In the genomic region with DNA sequence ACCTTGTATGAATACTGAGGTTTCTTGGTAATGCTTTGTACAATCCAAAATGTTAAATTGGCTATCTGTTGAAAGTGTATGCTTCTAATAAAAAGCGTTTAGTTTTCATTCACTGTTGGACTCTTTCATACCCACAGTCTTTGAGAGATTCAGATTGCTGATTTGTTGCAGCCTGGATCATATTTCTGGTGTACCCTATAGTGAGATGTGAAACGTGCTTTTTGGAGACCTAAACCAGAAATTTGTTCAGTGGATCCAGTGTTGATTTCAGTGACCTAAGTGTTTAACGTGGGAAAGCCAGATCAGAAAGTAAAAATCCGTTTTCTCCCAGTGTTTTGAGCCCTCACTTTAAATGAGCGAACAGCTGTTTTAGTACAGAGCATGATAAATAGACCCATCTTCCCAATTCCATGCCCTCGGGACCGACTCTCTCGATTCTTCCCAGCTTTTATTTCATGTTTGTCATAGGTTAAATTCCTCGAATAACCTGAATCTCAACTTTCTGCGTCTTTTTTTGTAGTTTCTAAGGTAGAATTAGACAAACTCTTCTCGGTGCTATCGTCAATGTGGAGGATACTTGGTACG, we compare ENCODE assay signal across 8 mouse cellular contexts. TPM values are rescaled to one million over a fixed set of nuclear protein-coding genes. Genes with fewer than 3 reads are reported as not detected.
DNase-seq lines count a peak whose midpoint lies in the region; ATAC-seq and TF ChIP-seq lines count a peak whose summit lies in the region.

No protein-coding gene starts in this region.

- H3K4me3 ChIP-seq in heart, embryonic 12.5 days, result peak overlapping the region; percentile 68
- H3K4me3 ChIP-seq in MEL (ENCODE audit: control insufficient read depth in 1 of 2, insufficient read depth in 1 of 2, low read depth in 2 of 2, low read length in 2 of 2), result peak overlapping the region; percentile 67 to 70
- peak overlapping the region; percentile 74 for H3K4me3 ChIP-seq in heart, embryonic 16.5 days (ENCODE audit: low read length)
- peak overlapping the region; percentile 52 for H3K4me3 ChIP-seq in midbrain, embryonic 11.5 days (ENCODE audit: low read depth, low read length)

- H3K27ac ChIP-seq in heart, embryonic 12.5 days (ENCODE audit: poor library complexity, severe bottlenecking), result peak overlapping the region; percentile 100
- peak overlapping the region; percentile 99 for H3K27ac ChIP-seq in MEL (ENCODE audit: control insufficient read depth, low read depth, low read length)
- H3K27ac ChIP-seq in heart, embryonic 16.5 days (ENCODE audit: low read length), result peak overlapping the region; percentile 99
- peak overlapping the region; percentile 98 for H3K27ac ChIP-seq in midbrain, embryonic 11.5 days (ENCODE audit: low read depth, low read length)

- H3K9ac ChIP-seq in heart, embryonic 12.5 days, result peak overlapping the region; percentile 96
- H3K9ac ChIP-seq in MEL (ENCODE audit: control insufficient read depth, low read depth, low read length, poor library complexity, severe bottlenecking), result peak overlapping the region; percentile 85
- H3K9ac ChIP-seq in heart, embryonic 16.5 days (ENCODE audit: low read length), result peak overlapping the region; percentile 92
- peak overlapping the region; percentile 81 for H3K9ac ChIP-seq in midbrain, embryonic 11.5 days (ENCODE audit: low read length)

- peak overlapping the region; percentile 96 for H3K4me2 ChIP-seq in heart, embryonic 12.5 days
- peak overlapping the region; percentile 95 for H3K4me2 ChIP-seq in heart, embryonic 16.5 days (ENCODE audit: low read depth, low read length)
- peak overlapping the region; percentile 93 for H3K4me2 ChIP-seq in midbrain, embryonic 11.5 days

- no peak for TF ChIP-seq POLR2A in MEL (IDR thresholded peaks at IDR 0.05; ENCODE audit: control insufficient read depth in 1 of 2, insufficient read depth in 1 of 2, low read depth in 1 of 2, low read length in 2 of 2, poor library complexity in 1 of 2)

- H3K27me3 ChIP-seq in heart, embryonic 12.5 days (replicated peaks), result no peaks in the 10 kb centered on the region
- H3K27me3 ChIP-seq in MEL (ENCODE audit: control insufficient read depth in 1 of 2, insufficient read depth in 2 of 2, low read length in 2 of 2), result no peaks in the 10 kb centered on the region
- H3K27me3 ChIP-seq in heart, embryonic 16.5 days (ENCODE audit: control insufficient read depth, insufficient read depth, low read length), result no peaks in the 10 kb centered on the region
- H3K27me3 ChIP-seq in midbrain, embryonic 11.5 days (ENCODE audit: control insufficient read depth, insufficient read depth, low read length), result no peaks in the 10 kb centered on the region

- no peaks in the 10 kb centered on the region for H3K9me3 ChIP-seq in heart, embryonic 12.5 days (replicated peaks)
- no peaks in the 10 kb centered on the region for H3K9me3 ChIP-seq in MEL (replicated peaks; ENCODE audit: insufficient read depth, low read length)
- H3K9me3 ChIP-seq in heart, embryonic 16.5 days (replicated peaks; ENCODE audit: control insufficient read depth, low read length), result no peaks in the 10 kb centered on the region
- H3K9me3 ChIP-seq in midbrain, embryonic 11.5 days (ENCODE audit: control insufficient read depth, low read length), result no peaks in the 10 kb centered on the region

- no peak for TF ChIP-seq CTCF in MEL (IDR thresholded peaks at IDR 0.05 in 2 of 3, conservative IDR thresholded peaks at IDR 0.05 in 1 of 3; ENCODE audit: control insufficient read depth in 1 of 3, insufficient read depth in 1 of 3, low read depth in 2 of 3, low read length in 3 of 3, poor library complexity in 1 of 3, severe bottlenecking in 1 of 3)

- no peak for ATAC-seq in heart, embryonic 12.5 days (ENCODE audit: insufficient number of reproducible peaks, low FRiP score)
- ATAC-seq in heart, embryonic 16.5 days (replicated peaks; ENCODE audit: extremely low read depth, insufficient read depth, low FRiP score), result no peak
- no peak for ATAC-seq in midbrain, embryonic 11.5 days (ENCODE audit: low FRiP score)

- 31% methylated on average over 13 of the region's 13 CpGs for WGBS in heart, embryonic 12.5 days
- 28% methylated on average over 13 of the region's 13 CpGs for WGBS in heart, embryonic 16.5 days
- WGBS in midbrain, embryonic 11.5 days, result 36% methylated on average over 13 of the region's 13 CpGs

- H3K36me3 ChIP-seq in heart, embryonic 12.5 days, result no peaks in the 10 kb centered on the region
- peaks cover 0 to 22% of the 10 kb centered on the region in 2 experiments; a peak in 2 of 4 replicates for H3K36me3 ChIP-seq in MEL (ENCODE audit: control insufficient read depth in 1 of 2, insufficient read depth in 2 of 2, low read length in 2 of 2)
- H3K36me3 ChIP-seq in heart, embryonic 16.5 days (ENCODE audit: control insufficient read depth, insufficient read depth), result no peaks in the 10 kb centered on the region
- H3K36me3 ChIP-seq in midbrain, embryonic 11.5 days (ENCODE audit: control insufficient read depth, insufficient read depth, low read length), result no peaks in the 10 kb centered on the region

- H3K4me1 ChIP-seq in heart, embryonic 12.5 days (replicated peaks), result peaks cover 7% of the 10 kb centered on the region
- 0 out of 4 replicates have a peak, but pooled peaks cover 3% of the 10 kb centered on the region in 2 experiments for H3K4me1 ChIP-seq in MEL (ENCODE audit: control insufficient read depth in 1 of 2, insufficient read depth in 2 of 2, low read length in 2 of 2)
- H3K4me1 ChIP-seq in heart, embryonic 16.5 days (ENCODE audit: control insufficient read depth, insufficient read depth, low read length), result peaks cover 18% of the 10 kb centered on the region
- peaks cover 13% of the 10 kb centered on the region for H3K4me1 ChIP-seq in midbrain, embryonic 11.5 days (ENCODE audit: control insufficient read depth, insufficient read depth, low read length)

- DNase-seq in heart, adult 9 months (ENCODE audit: low spot score in 2 of 2), result no peak
- DNase-seq in MEL (ENCODE audit: low read depth, low spot score) (no peak), MN1 (ENCODE audit: low spot score) (no peak)
- DNase-seq in midbrain, embryonic 11.5 days (ENCODE audit: low spot score, missing footprints), result peak; percentile 90
- DNase-seq in urinary bladder, adult 2 months (ENCODE audit: low spot score), result no peak
- no peak for DNase-seq in right cerebral cortex, postnatal 25 days

- peaks cover 1% of the 10 kb centered on the region; the same call in 1 of the 2 replicates for H3K79me2 ChIP-seq in MEL (ENCODE audit: control insufficient read depth, insufficient read depth, low read length, poor library complexity)

- TF ChIP-seq EP300 in MEL (IDR thresholded peaks at IDR 0.05; ENCODE audit: low read depth in 1 of 2, low read length in 2 of 2), result no peak

- TF ChIP-seq RAD21 in MEL (IDR thresholded peaks at IDR 0.05; ENCODE audit: low read depth, low read length), result no peak

TF ChIP-seq in MEL, 35 proteins besides CTCF, POLR2A, EP300 and RAD21 (continues in another document):
- TF ChIP-seq MAFK (IDR thresholded peaks at IDR 0.05; ENCODE audit: borderline replicate concordance, low read depth, low read length), result no peak

RNA-seq across cellular contexts. Expression of a gene that starts 1.7 kb away (rescaled TPM):
- 36.5 and 41.9 TPM in 2 replicates for polyA plus RNA-seq in heart, embryonic 12.5 days (2016; fragmentation: Nextera tagmentation; extraction: Ambion mirVana)
- 348 and 479 TPM in 2 replicates for total RNA-seq in MEL (2012; rRNA removed)
- 1 to 10 TPM in 1 of 2 experiments, not detected in 1; 3.8 TPM for polyA plus RNA-seq in MEL (2012; ENCODE audit: insufficient read depth in 1 of 2, insufficient read length in 2 of 2, low read depth in 1 of 2, low replicate concordance in 2 of 2, missing spikeins in 1 of 2)
- polyA plus RNA-seq in heart, embryonic 16.5 days (2015; fragmentation: Nextera tagmentation; extraction: Ambion mirVana), result 38.0 and 38.5 TPM in 2 replicates
- 13.5 and 14.0 TPM in 2 replicates for polyA plus RNA-seq in midbrain, embryonic 11.5 days (2014; fragmentation: Nextera tagmentation; extraction: Ambion mirVana)
- polyA plus RNA-seq in urinary bladder, adult 2 months (2012; rRNA removed), result 125 and 170 TPM in 2 replicates

RNA-seq across cellular contexts. Expression of a gene that starts 5.1 kb away (rescaled TPM):
- 3.0 and 5.1 TPM in 2 replicates for polyA plus RNA-seq in heart, embryonic 12.5 days (2016; fragmentation: Nextera tagmentation; extraction: Ambion mirVana)
- 1,651 and 2,239 TPM in 2 replicates for total RNA-seq in MEL (2012; rRNA removed)
- 1 to 10 TPM in 1 of 2 experiments, not detected in 1; 1.7 TPM for polyA plus RNA-seq in MEL (2012; ENCODE audit: insufficient read depth in 1 of 2, insufficient read length in 2 of 2, low read depth in 1 of 2, low replicate concordance in 2 of 2, missing spikeins in 1 of 2)
- 3.0 and 3.8 TPM in 2 replicates for polyA plus RNA-seq in heart, embryonic 16.5 days (2015; fragmentation: Nextera tagmentation; extraction: Ambion mirVana)
- 8.6 and 9.2 TPM in 2 replicates for polyA plus RNA-seq in midbrain, embryonic 11.5 days (2014; fragmentation: Nextera tagmentation; extraction: Ambion mirVana)
- polyA plus RNA-seq in urinary bladder, adult 2 months (2012; rRNA removed), result 0.48 and 0.84 TPM in 2 replicates

RNA-seq across cellular contexts. Expression of a gene that starts 6.2 kb away (rescaled TPM):
- polyA plus RNA-seq in heart, embryonic 12.5 days (2016; fragmentation: Nextera tagmentation; extraction: Ambion mirVana), result 0.88 and 1.4 TPM in 2 replicates
- total RNA-seq in MEL (2012; rRNA removed), result 2,278 and 3,150 TPM in 2 replicates
- polyA plus RNA-seq in MEL (2012; ENCODE audit: insufficient read depth in 1 of 2, insufficient read length in 2 of 2, low read depth in 1 of 2, low replicate concordance in 2 of 2, missing spikeins in 1 of 2), result 1 to 10 TPM in 1 of 2 experiments, not detected in 1; 3.2 TPM
- polyA plus RNA-seq in heart, embryonic 16.5 days (2015; fragmentation: Nextera tagmentation; extraction: Ambion mirVana), result 0.98 and 2.2 TPM in 2 replicates
- polyA plus RNA-seq in midbrain, embryonic 11.5 days (2014; fragmentation: Nextera tagmentation; extraction: Ambion mirVana), result 2.1 and 2.4 TPM in 2 replicates
- 0.43 and 0.49 TPM in 2 replicates for polyA plus RNA-seq in urinary bladder, adult 2 months (2012; rRNA removed)

RNA-seq across cellular contexts. Expression of a gene that starts 10.6 kb away (rescaled TPM):
- polyA plus RNA-seq in heart, embryonic 12.5 days (2016; fragmentation: Nextera tagmentation; extraction: Ambion mirVana), result 16.7 and 20.9 TPM in 2 replicates
- 2,219 and 2,780 TPM in 2 replicates for total RNA-seq in MEL (2012; rRNA removed)
- polyA plus RNA-seq in MEL (2012; ENCODE audit: insufficient read depth in 1 of 2, insufficient read length in 2 of 2, low read depth in 1 of 2, low replicate concordance in 2 of 2, missing spikeins in 1 of 2), result 1 to 10 TPM in 1 of 2 experiments, not detected in 1; 8.0 TPM
- 17.0 and 20.0 TPM in 2 replicates for polyA plus RNA-seq in heart, embryonic 16.5 days (2015; fragmentation: Nextera tagmentation; extraction: Ambion mirVana)
- 42.8 and 57.5 TPM in 2 replicates for polyA plus RNA-seq in midbrain, embryonic 11.5 days (2014; fragmentation: Nextera tagmentation; extraction: Ambion mirVana)
- polyA plus RNA-seq in urinary bladder, adult 2 months (2012; rRNA removed), result 0.60 TPM in 1 of 2 replicates, not detected in the other

RNA-seq across cellular contexts. Expression of a gene that starts 11.7 kb away (rescaled TPM):
- polyA plus RNA-seq in heart, embryonic 12.5 days (2016; fragmentation: Nextera tagmentation; extraction: Ambion mirVana), result 3.4 and 3.5 TPM in 2 replicates
- 1,725 and 2,102 TPM in 2 replicates for total RNA-seq in MEL (2012; rRNA removed)
- polyA plus RNA-seq in MEL (2012; ENCODE audit: insufficient read depth in 1 of 2, insufficient read length in 2 of 2, low read depth in 1 of 2, low replicate concordance in 2 of 2, missing spikeins in 1 of 2), result 1 to 10 TPM in 1 of 2 experiments, not detected in 1; 6.6 TPM
- polyA plus RNA-seq in heart, embryonic 16.5 days (2015; fragmentation: Nextera tagmentation; extraction: Ambion mirVana), result 3.2 and 5.0 TPM in 2 replicates
- 7.5 and 13.2 TPM in 2 replicates for polyA plus RNA-seq in midbrain, embryonic 11.5 days (2014; fragmentation: Nextera tagmentation; extraction: Ambion mirVana)
- 0.48 and 0.52 TPM in 2 replicates for polyA plus RNA-seq in urinary bladder, adult 2 months (2012; rRNA removed)
